Mouse (Mus musculus) C2C12 (cell line): ENCODE results near the gene Ssbp3.

Experiments used
- CTCF ChIP-seq: IDR thresholded peaks from one replicate; pipeline ENCODE4 v1.5.1; 2011; ENCODE audit not compliant: control insufficient read depth, insufficient read depth, insufficient read length
- MAX ChIP-seq: IDR thresholded peaks from one replicate; pipeline ENCODE4 v1.6.1; 2011; ENCODE audit warnings: mild to moderate bottlenecking, control low read depth
- USF1 ChIP-seq: IDR thresholded peaks from one replicate; pipeline ENCODE4 v1.6.1; 2011; ENCODE audit warnings: low read depth, mild to moderate bottlenecking, control low read depth, moderate library complexity

- TF ChIP-seq MAX: no peak
- TF ChIP-seq CTCF: no peak
- no peak for TF ChIP-seq USF1
Observed at GRCm38 (mm10) chr4:106948546-106948945, 38.0 kb downstream of the Ssbp3 start.
